Mouse (Mus musculus) forebrain, embryonic 16.5 days (tissue): ENCODE results near the gene Olfr1044. TPM values are rescaled to one million over a fixed set of nuclear protein-coding genes. Genes with fewer than 3 reads are reported as not detected.
"Not testable (repeated sequence)": the region's sequence is repeated elsewhere in the genome, so short reads cannot be mapped to it uniquely, and the experiment has no call there.

Experiments
- ATAC-seq: fragments of 200-750 bp; cut with Nextera tagmentation; 2 replicates; pipeline ENCODE4 v1.8.0; 2017; ENCODE audit warnings: mild to moderate bottlenecking, moderate library complexity
- H3K27ac ChIP-seq: fragments of 300-500 bp; sonication (generic); 2 replicates; pipeline ENCODE4 v1.5.1; 2014; ENCODE audit warnings: low read length, control low read depth
- H3K27me3 ChIP-seq: fragments of 300-500 bp; sonication (generic); replicated peaks from 2 replicates; pipeline ENCODE4 v1.6.1; 2014; ENCODE audit warnings: low read length; ENCODE audit not compliant: control insufficient read depth, insufficient read depth
- H3K36me3 ChIP-seq: fragments of 300-500 bp; sonication (generic); 2 replicates; pipeline ENCODE4 v1.6.1; 2014; ENCODE audit not compliant: control insufficient read depth, insufficient read depth
- H3K4me1 ChIP-seq: fragments of 300-500 bp; sonication (generic); replicated peaks from 2 replicates; pipeline ENCODE4 v1.6.1; 2014; ENCODE audit warnings: low read length; ENCODE audit not compliant: control insufficient read depth, insufficient read depth
- H3K4me2 ChIP-seq: fragments of 300-500 bp; sonication (generic); 2 replicates; pipeline ENCODE4 v1.6.1; 2014; ENCODE audit warnings: mild to moderate bottlenecking, low read length, control low read depth
- H3K4me3 ChIP-seq: fragments of 300-500 bp; sonication (generic); replicated peaks from 2 replicates; pipeline ENCODE4 v1.5.1; 2014; ENCODE audit warnings: mild to moderate bottlenecking, low read length, control low read depth
- H3K9ac ChIP-seq: fragments of 300-500 bp; sonication (generic); replicated peaks from 2 replicates; pipeline ENCODE4 v1.6.1; 2014; ENCODE audit warnings: low read depth, low read length, control low read depth
- H3K9me3 ChIP-seq: fragments of 300-500 bp; sonication (generic); 2 replicates; pipeline ENCODE4 v1.6.1; 2016; ENCODE audit warnings: low read length; ENCODE audit not compliant: control insufficient read depth
- whole genome bisulfite sequencing: fragments of 180-500 bp; shearing (Covaris S2); extraction: QIAGEN DNeasy Blood & Tissue Kit; methylation state at CpG from one replicate; pipeline ENCODE4 v1.1.7; 2014; 5-methylcytosine and 5-hydroxymethylcytosine counted together
- polyA plus RNA-seq: library from polyadenylated mRNA; unstranded; fragments of >200 nt; fragmentation: Nextera tagmentation; extraction: Ambion mirVana; gene quantifications from 2 replicates; pipeline ENCODE4 v1.2.1, GENCODE M21; 2015

Olfr1044 gene
- polyA plus RNA-seq: not detected in 2 replicates

DNA sequence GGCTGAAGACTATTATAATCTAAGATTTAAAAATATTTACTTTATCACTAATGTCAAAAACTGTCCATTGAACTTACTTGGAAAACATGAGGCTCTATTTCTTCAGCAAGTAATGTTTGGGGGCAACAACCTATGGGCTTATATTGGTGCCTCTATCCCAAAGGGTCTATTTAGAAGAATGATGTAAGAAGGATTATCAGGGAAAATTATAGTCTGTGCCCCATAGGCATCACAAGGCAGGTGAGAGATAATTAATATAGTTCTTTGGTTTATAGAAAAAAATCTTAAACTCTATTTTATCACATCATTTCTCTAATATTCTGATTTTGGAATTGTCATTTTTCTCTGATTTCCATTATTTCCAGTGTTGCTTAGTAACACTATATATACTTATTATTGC is at the start of gene Olfr1044:
Gene Olfr1044, minus strand, starts transcription at position 101 of the 400 bp plus-strand sequence.
- Histone ChIP-seq H3K4me2 (no peak within 1 kb of the TSS), H3K27me3 (no peaks in the 10 kb centered on the region), H3K9ac (no peak within 1 kb of the TSS), H3K27ac (no peak within 1 kb of the TSS), H3K36me3 (no peaks in the 10 kb centered on the region), H3K9me3 (no peaks in the 10 kb centered on the region), H3K4me3 (no peak within 1 kb of the TSS), H3K4me1 (no peaks in the 10 kb centered on the region)
- no peak for ATAC-seq

DNA sequence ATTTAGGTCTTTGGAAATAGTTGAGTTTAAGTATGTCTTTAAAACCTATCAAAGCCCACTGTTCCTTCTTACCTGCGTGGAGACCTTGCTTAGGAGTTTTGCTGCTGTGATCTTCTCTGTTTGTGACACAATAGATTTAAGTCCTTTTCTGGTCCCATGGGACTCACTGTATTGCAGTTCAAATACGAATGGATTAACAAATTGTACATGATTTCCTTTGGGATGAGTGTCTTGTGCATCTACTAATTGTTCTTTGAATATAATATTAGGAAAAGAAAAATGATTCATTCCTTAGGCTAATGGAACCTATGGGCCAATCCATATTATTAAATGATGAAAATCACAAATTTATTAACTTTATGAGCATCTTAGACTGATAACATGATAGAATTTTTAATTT is 41.6 kb upstream of the Olfr1044 start, which contains the start of gene Olfr1046:
Gene Olfr1046, minus strand, starts transcription at position 101 of the 400 bp plus-strand sequence.
- no peaks in the 10 kb centered on the region for H3K9me3 ChIP-seq
- H3K4me3 ChIP-seq: no peak within 1 kb of the TSS
- H3K4me1 ChIP-seq: no peaks in the 10 kb centered on the region
- 71% methylated on average over 2 of the region's 2 CpGs for WGBS
- no peak within 1 kb of the TSS for H3K27ac ChIP-seq
- no peak within 1 kb of the TSS for H3K4me2 ChIP-seq
- no peaks in the 10 kb centered on the region for H3K27me3 ChIP-seq
- H3K9ac ChIP-seq: no peak within 1 kb of the TSS
- no peak for ATAC-seq
- no peaks in the 10 kb centered on the region for H3K36me3 ChIP-seq

DNA sequence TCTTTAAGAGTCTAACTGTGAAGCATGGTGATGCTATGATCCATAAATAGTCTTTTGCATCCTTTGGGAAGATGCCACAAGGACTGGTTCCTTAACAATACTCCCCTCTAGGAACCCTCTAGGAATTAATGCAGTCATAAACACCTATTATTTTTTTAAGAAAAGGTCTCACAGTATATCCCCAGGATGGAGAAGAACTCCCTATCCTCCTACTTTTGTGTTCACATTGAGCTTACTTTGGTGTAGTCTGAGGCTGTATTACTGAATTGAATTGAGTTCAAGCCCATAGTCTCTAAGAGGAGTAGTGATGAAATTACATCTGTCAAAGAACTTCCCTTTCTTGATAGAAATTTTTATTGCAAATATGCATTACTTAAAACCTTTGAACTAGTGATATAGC is 25.3 kb upstream of the Olfr1044 start, which contains the start of gene Olfr1045:
Gene Olfr1045, minus strand, starts transcription at position 101 of the 400 bp plus-strand sequence.
- no peak within 1 kb of the TSS for H3K4me3 ChIP-seq
- H3K4me2 ChIP-seq: no peak within 1 kb of the TSS
- H3K9me3 ChIP-seq: no peaks in the 10 kb centered on the region
- no peaks in the 10 kb centered on the region for H3K27me3 ChIP-seq
- H3K4me1 ChIP-seq: no peaks in the 10 kb centered on the region
- H3K36me3 ChIP-seq: no peaks in the 10 kb centered on the region
- no peak within 1 kb of the TSS for H3K27ac ChIP-seq
- H3K9ac ChIP-seq: no peak within 1 kb of the TSS
- no peak for ATAC-seq

DNA sequence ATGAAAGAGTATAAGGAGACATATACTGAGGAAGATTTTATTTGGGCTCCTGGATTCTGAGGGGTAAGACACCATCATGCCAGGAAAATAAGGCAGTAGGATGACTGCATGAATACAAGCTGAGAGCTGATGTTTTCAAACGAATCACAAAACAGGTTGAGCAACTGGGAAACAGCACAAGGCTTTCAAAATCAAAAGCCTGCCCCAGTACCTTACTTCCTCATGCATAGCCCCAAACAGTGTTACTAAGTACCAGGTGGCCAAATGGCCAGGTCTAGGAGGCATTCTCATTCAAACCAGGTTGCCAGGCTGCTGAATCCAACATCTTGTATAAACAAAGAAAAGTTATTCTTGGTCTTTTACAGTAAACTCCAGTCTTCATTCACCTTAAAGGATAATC is 18.2 kb upstream of the Olfr1044 start:
- Histone ChIP-seq H3K4me3 (no peak overlapping the region), H3K4me1 (no peaks in the 10 kb centered on the region), H3K9ac (no peak overlapping the region), H3K9me3 (no peaks in the 10 kb centered on the region), H3K4me2 (no peak overlapping the region), H3K36me3 (no peaks in the 10 kb centered on the region), H3K27me3 (no peaks in the 10 kb centered on the region), H3K27ac (no peak overlapping the region)
- no peak for ATAC-seq
- 77% methylated on average over 1 of the region's 1 CpGs for WGBS

DNA sequence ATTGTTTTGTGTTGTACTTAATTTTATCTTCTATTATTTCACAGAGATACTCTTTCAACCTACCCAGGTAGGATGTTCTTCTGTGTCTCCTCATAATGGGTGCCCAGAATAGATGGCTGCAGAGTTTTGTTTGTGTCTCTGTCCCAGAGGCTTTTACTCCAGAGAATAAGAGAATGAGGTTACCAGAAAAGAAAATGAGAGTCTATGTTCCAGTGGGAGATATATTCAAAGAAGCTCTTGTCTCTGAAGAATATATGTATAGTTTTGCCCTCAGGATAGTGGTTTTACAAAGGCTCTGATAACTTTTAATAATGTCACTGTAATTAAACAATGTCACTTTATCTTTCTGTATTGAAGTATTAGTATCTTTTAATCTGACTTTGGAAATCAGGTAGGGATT is 8.0 kb upstream of the Olfr1044 start, which contains the start of gene Olfr52:
Gene Olfr52, minus strand, starts transcription at position 101 of the 400 bp plus-strand sequence.
- Histone ChIP-seq H3K27me3 (no peaks in the 10 kb centered on the region), H3K9me3 (no peaks in the 10 kb centered on the region), H3K4me1 (no peaks in the 10 kb centered on the region), H3K9ac (no peak within 1 kb of the TSS), H3K4me2 (no peak within 1 kb of the TSS), H3K4me3 (no peak within 1 kb of the TSS), H3K27ac (no peak within 1 kb of the TSS), H3K36me3 (no peaks in the 10 kb centered on the region)
- no peak for ATAC-seq

DNA sequence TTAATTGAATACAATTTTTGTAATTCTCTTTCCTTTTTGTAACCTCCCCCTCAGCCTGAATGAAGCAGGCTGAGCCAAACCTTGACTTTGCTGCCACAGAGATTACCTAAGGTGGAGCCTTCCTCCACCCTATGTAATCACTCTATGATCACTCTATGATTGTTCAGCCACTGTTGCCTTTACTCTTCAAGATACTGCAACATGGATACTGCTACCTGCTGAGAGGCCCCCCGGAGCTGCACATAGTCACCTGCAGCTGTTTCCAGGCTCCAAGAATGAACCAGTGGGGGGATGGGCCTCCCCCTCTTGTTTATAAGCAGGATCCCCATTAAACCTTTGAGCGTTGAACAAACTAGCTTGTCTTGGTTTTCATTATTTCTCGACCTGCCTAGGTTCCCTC is 2.3 kb upstream of the Olfr1044 start:
- Histone ChIP-seq H3K4me2 (no peak overlapping the region), H3K36me3 (no peaks in the 10 kb centered on the region), H3K4me3 (no peak overlapping the region), H3K27me3 (no peaks in the 10 kb centered on the region), H3K9me3 (no peaks in the 10 kb centered on the region), H3K9ac (no peak overlapping the region), H3K27ac (no peak overlapping the region), H3K4me1 (no peaks in the 10 kb centered on the region)
- WGBS: 81% methylated on average over 3 of the region's 3 CpGs
- ATAC-seq: no peak

DNA sequence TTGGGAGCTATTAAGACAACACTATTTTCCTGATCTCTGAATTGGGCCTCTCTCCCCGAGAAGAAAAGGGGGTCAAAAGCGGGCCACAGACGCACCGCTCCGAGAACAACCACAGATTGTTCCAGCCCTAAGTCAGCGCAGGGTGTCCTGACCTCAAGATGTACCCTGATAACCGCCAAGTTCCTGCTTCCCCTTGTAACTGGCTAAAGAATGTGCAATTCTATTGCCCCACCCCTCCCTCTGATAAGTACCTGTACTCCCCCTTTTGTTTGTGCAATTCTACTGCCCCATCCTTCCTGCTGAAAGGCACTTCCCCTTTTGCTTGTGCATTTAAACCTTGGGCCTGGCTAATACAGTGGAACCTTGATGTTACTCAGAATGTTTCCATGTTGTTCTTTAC is 2.2 kb downstream of the Olfr1044 start:
- not testable (repeated sequence) for H3K4me2 ChIP-seq, ATAC-seq, H3K27me3 ChIP-seq, H3K27ac ChIP-seq, H3K9me3 ChIP-seq, H3K4me1 ChIP-seq, H3K36me3 ChIP-seq, H3K9ac ChIP-seq, H3K4me3 ChIP-seq
- WGBS: 90% methylated on average over 7 of the region's 7 CpGs

DNA sequence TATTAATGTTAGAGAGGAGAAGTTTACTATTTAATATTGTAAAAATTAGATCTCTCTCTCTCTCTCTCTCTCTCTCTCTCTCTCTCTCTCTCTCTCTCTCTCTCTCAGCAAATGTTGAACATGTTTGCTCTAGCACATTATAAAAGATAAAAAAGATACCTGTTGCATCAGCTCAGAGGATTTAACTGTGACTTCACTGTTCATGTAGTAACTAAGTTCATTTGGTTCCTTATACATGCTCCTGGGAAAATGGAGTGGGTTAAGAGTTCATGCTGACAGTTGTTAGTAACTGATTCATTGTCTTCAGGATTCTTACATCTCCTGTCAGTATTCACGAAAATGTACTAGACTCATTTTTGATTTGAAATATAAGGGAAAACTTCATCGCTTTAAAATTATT is 10.2 kb downstream of the Olfr1044 start, which contains the start of gene Olfr1043:
Gene Olfr1043, minus strand, starts transcription at position 101 of the 400 bp plus-strand sequence.
- WGBS: 90% methylated on average over 2 of the region's 2 CpGs
- no peaks in the 10 kb centered on the region for H3K36me3 ChIP-seq
- no peaks in the 10 kb centered on the region for H3K4me1 ChIP-seq
- no peak for ATAC-seq
- H3K4me2 ChIP-seq: no peak within 1 kb of the TSS
- no peaks in the 10 kb centered on the region for H3K27me3 ChIP-seq
- H3K27ac ChIP-seq: no peak within 1 kb of the TSS
- no peak within 1 kb of the TSS for H3K4me3 ChIP-seq
- no peaks in the 10 kb centered on the region for H3K9me3 ChIP-seq
- no peak within 1 kb of the TSS for H3K9ac ChIP-seq

DNA sequence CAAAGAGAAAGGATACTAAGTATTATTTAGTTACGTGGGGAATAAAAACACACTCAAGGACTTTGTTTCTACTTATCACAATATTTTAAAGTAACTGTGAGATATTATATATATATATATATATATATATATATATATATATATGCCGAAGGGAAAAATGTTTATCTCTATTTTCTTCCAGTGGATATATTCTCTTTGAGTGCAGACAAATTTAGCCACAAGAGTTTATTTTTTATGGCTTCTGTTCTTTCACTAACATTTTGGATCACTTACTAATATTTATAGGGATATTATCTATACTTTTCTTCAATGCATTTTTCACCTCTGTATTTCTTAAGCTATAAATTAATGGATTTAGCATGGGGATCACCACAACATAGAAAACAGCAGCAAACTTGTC is 15.9 kb downstream of the Olfr1044 start, which contains the start of gene Olfr1042:
Gene Olfr1042, minus strand, starts transcription at position 101 of the 400 bp plus-strand sequence.
- Histone ChIP-seq H3K27me3 (no peaks in the 10 kb centered on the region), H3K4me1 (no peaks in the 10 kb centered on the region), H3K4me3 (no peak within 1 kb of the TSS), H3K27ac (no peak within 1 kb of the TSS), H3K4me2 (no peak within 1 kb of the TSS), H3K9ac (no peak within 1 kb of the TSS), H3K36me3 (no peaks in the 10 kb centered on the region), H3K9me3 (no peaks in the 10 kb centered on the region)
- ATAC-seq: no peak
- WGBS: 94% methylated on average over 2 of the region's 2 CpGs

DNA sequence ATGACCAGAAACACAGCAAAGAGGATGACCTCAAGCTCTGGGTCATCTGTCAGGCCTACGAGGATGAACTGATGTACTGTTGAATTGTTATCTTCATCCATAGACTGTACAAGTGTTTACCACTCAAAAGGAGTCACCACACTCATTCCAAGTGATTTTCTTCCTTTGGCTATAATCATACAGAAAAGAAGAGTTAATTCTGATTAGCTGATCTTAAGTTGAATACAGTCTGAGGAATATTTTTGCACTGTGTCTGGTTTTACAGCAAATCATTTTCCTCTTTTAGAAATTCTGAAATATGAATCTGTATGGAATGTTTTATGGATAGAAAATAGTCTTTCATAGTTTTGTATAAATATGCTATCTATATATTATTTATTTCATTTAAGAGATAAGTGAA is 31.0 kb downstream of the Olfr1044 start, which contains the start of gene Olfr1040:
Gene Olfr1040, minus strand, starts transcription at position 101 of the 400 bp plus-strand sequence.
- Histone ChIP-seq H3K9me3 (no peaks in the 10 kb centered on the region), H3K36me3 (no peaks in the 10 kb centered on the region), H3K4me3 (no peak within 1 kb of the TSS), H3K27ac (no peak within 1 kb of the TSS), H3K4me2 (no peak within 1 kb of the TSS), H3K27me3 (no peaks in the 10 kb centered on the region), H3K4me1 (no peaks in the 10 kb centered on the region), H3K9ac (no peak within 1 kb of the TSS)
- WGBS: 89% methylated on average over 1 of the region's 1 CpGs
- no peak for ATAC-seq
